Mouse (Mus musculus) brain, embryonic 14.5 days (tissue): ENCODE measurements around the gene Fancc.

ENCODE experiments used
- CTCF ChIP-seq: fragments of 200-500 bp; IDR thresholded peaks from 2 replicates; pipeline ENCODE4 v1.5.1; 2012; ENCODE audit warnings: inconsistent platforms, mild to moderate bottlenecking, moderate library complexity, borderline replicate concordance; ENCODE audit not compliant: insufficient read depth, insufficient read length; ENCODE audit errors: extremely low read depth
- POLR2A ChIP-seq: fragments of 200-500 bp; IDR thresholded peaks from 2 replicates; pipeline ENCODE4 v1.6.1; 2012; ENCODE audit warnings: mild to moderate bottlenecking, inconsistent platforms, borderline replicate concordance; ENCODE audit not compliant: poor library complexity, insufficient read depth, insufficient read length, severe bottlenecking; ENCODE audit errors: extremely low read depth

- TF ChIP-seq CTCF: no peak
- no peak for TF ChIP-seq POLR2A
Observed at GRCm38 (mm10) chr13:63530857-63531256, 33.8 kb upstream of the Fancc start.
